Mouse (Mus musculus) ovary, postnatal 14 days (tissue): ENCODE measurements at regions not wholly inside any gene's neighbourhood (a gene's known extent, or its start where the extent isn't known, plus 50 kb on each side); places are given as distances from the start of the nearest gene placed in this dataset.
"Not testable (repeated sequence)": the region's sequence is repeated elsewhere in the genome, so short reads cannot be mapped to it uniquely, and the experiment has no call there.

Source experiments
- DNase-seq: peaks from one replicate; pipeline ENCODE4 v3.0.0; 2022; ENCODE audit warnings: low spot score

GRCm38 (mm10) chr5:148657936-148658640 lies 105.5 kb upstream of the Ubl3 start:
- no peak for DNase-seq

- no peak for DNase-seq
Observed at GRCm38 (mm10) chr5:148652525-148653243, 100.1 kb upstream of the Ubl3 start.

GRCm38 (mm10) chr5:148651736-148652135 lies 99.1 kb upstream of the Ubl3 start:
- DNase-seq, result no peak

- not testable (repeated sequence) for DNase-seq
Observed at GRCm38 (mm10) chr5:148649573-148649972, 97.0 kb upstream of the Ubl3 start.

- DNase-seq, result no peak
Observed at GRCm38 (mm10) chr5:148649123-148649522, 96.5 kb upstream of the Ubl3 start.

GRCm38 (mm10) chr5:148647644-148648043 lies 95.1 kb upstream of the Ubl3 start:
- DNase-seq, result no peak

GRCm38 (mm10) chr5:148645772-148646171 lies 93.2 kb upstream of the Ubl3 start:
- DNase-seq, result no peak

- DNase-seq, result no peak
Observed at GRCm38 (mm10) chr5:148645191-148645681, 92.6 kb upstream of the Ubl3 start.

- no peak for DNase-seq
Observed at GRCm38 (mm10) chr5:148644345-148644744, 91.8 kb upstream of the Ubl3 start.

- no peak for DNase-seq
Observed at GRCm38 (mm10) chr5:148641652-148642395, 89.2 kb upstream of the Ubl3 start.

GRCm38 (mm10) chr5:148640523-148640922 lies 87.9 kb upstream of the Ubl3 start:
- DNase-seq, result no peak

GRCm38 (mm10) chr5:148634919-148635356 lies 82.3 kb upstream of the Ubl3 start:
- no peak for DNase-seq

- DNase-seq, result peak; percentile 15
Observed at GRCm38 (mm10) chr5:148633999-148634398, 81.4 kb upstream of the Ubl3 start.

- no peak for DNase-seq
Observed at GRCm38 (mm10) chr5:148633331-148633730, 80.7 kb upstream of the Ubl3 start.

- no peak for DNase-seq
Observed at GRCm38 (mm10) chr5:148632516-148633170, 80.1 kb upstream of the Ubl3 start.

- DNase-seq, result no peak
Observed at GRCm38 (mm10) chr5:148631566-148631965, 79.0 kb upstream of the Ubl3 start.

GRCm38 (mm10) chr5:148626014-148626413 lies 73.4 kb upstream of the Ubl3 start:
- DNase-seq, result no peak

GRCm38 (mm10) chr5:148624649-148625405 lies 72.2 kb upstream of the Ubl3 start:
- DNase-seq, result no peak

- no peak for DNase-seq
Observed at GRCm38 (mm10) chr5:148620895-148621786, 68.6 kb upstream of the Ubl3 start.

GRCm38 (mm10) chr5:148619917-148620316 lies 67.3 kb upstream of the Ubl3 start:
- no peak for DNase-seq
